8 mouse cellular contexts compared by ENCODE assay signal in the genomic region with DNA sequence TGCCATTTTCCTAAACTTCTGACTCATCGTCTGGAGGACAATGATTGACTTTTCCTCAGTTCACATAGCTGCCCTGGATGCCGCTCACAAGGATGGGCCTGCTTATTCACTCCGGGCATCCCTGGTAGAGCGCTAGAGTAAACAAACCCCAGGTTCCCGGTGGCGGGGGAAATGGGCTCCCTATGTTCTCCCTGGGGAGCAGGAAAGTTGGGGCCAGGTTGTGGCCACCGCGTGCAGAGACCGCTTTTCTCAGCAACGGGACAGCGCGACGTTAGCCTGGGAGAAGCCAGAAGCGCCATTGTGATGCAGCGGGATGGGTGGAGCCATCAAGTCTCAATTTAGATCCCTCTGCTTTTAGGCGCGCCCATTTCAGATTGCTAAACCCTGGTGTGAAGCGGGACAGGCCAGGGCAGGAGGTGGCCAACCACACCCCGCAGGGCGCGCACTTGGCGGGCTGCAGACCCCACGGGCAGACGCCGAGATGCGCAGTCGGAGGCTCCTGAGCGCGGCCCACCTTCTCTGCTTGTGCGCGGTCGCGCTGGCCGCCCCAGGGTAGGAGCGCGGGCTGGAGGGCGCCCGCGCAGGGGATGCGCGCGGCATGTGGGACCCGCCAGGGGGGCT. TPM values are rescaled to one million over a fixed set of nuclear protein-coding genes. Genes with fewer than 3 reads are reported as not detected.
DNase-seq lines count a peak whose midpoint lies in the region; ATAC-seq and TF ChIP-seq lines count a peak whose summit lies in the region.

A gene (plus strand): TSS at position 146 of the 621 bp plus-strand sequence.

- TF ChIP-seq EP300 in heart, adult 2 months (IDR thresholded peaks at IDR 0.05; ENCODE audit: insufficient read depth, low read depth, low read length) = no peak
- no peak for TF ChIP-seq EP300 in lung, postnatal 0 days (IDR thresholded peaks at IDR 0.05)

- H3K4me1 ChIP-seq in heart, adult 2 months (ENCODE audit: control insufficient read depth, insufficient read depth, low read length) = 0 out of 2 replicates have a peak, but pooled peaks cover 2% of the 10 kb centered on the region
- 0 out of 2 replicates have a peak, but pooled peaks cover 9% of the 10 kb centered on the region for H3K4me1 ChIP-seq in kidney, embryonic 16.5 days (ENCODE audit: insufficient read depth, low read length)
- no peaks in the 10 kb centered on the region; the same call in 1 of the 2 replicates for H3K4me1 ChIP-seq in lung, postnatal 0 days (ENCODE audit: insufficient read depth, low read depth, low read length)

- no peak for TF ChIP-seq CTCF in heart, adult 2 months (IDR thresholded peaks at IDR 0.05)
- no peak for TF ChIP-seq CTCF in lung, postnatal 0 days (IDR thresholded peaks at IDR 0.05)

- peak within 1 kb of the TSS; percentile 63 for H3K9ac ChIP-seq in heart, adult 2 months (ENCODE audit: low read depth, low read length)
- peak within 1 kb of the TSS; percentile 66 for H3K9ac ChIP-seq in kidney, embryonic 16.5 days (replicated peaks; ENCODE audit: low read length)
- H3K9ac ChIP-seq in lung, postnatal 0 days (replicated peaks; ENCODE audit: low read depth) = peak within 1 kb of the TSS; percentile 27

- no peaks in the 10 kb centered on the region for H3K36me3 ChIP-seq in heart, adult 2 months (ENCODE audit: control insufficient read depth, insufficient read depth, low read length)
- H3K36me3 ChIP-seq in kidney, embryonic 16.5 days (ENCODE audit: insufficient read depth, low read length) = no peaks in the 10 kb centered on the region
- no peaks in the 10 kb centered on the region for H3K36me3 ChIP-seq in lung, postnatal 0 days (ENCODE audit: insufficient read depth, low read length)

- intact Hi-C loops in heart, adult 2 months (cut with DNase I) = no loop called here

- H3K27ac ChIP-seq in heart, adult 2 months = no peak within 1 kb of the TSS; the same call in 1 of the 2 replicates
- H3K27ac ChIP-seq in kidney, embryonic 16.5 days (ENCODE audit: low read length) = no peak within 1 kb of the TSS
- H3K27ac ChIP-seq in lung, postnatal 0 days (ENCODE audit: low read length) = no peak within 1 kb of the TSS

- H3K9me3 ChIP-seq in kidney, embryonic 16.5 days (ENCODE audit: low read length) = no peaks in the 10 kb centered on the region
- H3K9me3 ChIP-seq in lung, postnatal 0 days (ENCODE audit: low read length) = no peaks in the 10 kb centered on the region

- peak; percentile 78 for ATAC-seq in kidney, embryonic 16.5 days (ENCODE audit: low FRiP score, low TSS enrichment)
- ATAC-seq in lung, postnatal 0 days = peak; percentile 72

- H3K4me3 ChIP-seq in heart, adult 2 months = peak within 1 kb of the TSS; percentile 51
- peak within 1 kb of the TSS; percentile 65 for H3K4me3 ChIP-seq in kidney, embryonic 16.5 days (ENCODE audit: low read length)
- H3K4me3 ChIP-seq in lung, postnatal 0 days (ENCODE audit: low read depth, low read length) = peak within 1 kb of the TSS; percentile 51

- H3K27me3 ChIP-seq in heart, adult 2 months (ENCODE audit: control insufficient read depth, insufficient read depth, low read length) = no peaks in the 10 kb centered on the region
- H3K27me3 ChIP-seq in kidney, embryonic 16.5 days (ENCODE audit: insufficient read depth, low read length) = peaks cover 6% of the 10 kb centered on the region; the same call in 1 of the 2 replicates
- no peaks in the 10 kb centered on the region; the same call in 1 of the 2 replicates for H3K27me3 ChIP-seq in lung, postnatal 0 days (replicated peaks; ENCODE audit: insufficient read depth, low read length)

- peak within 1 kb of the TSS; percentile 92 for H3K4me2 ChIP-seq in kidney, embryonic 16.5 days (replicated peaks; ENCODE audit: low read depth, low read length)
- H3K4me2 ChIP-seq in lung, postnatal 0 days (replicated peaks; ENCODE audit: low read depth, low read length) = peak within 1 kb of the TSS; percentile 81

- H3K79me2 ChIP-seq in heart, adult 2 months (replicated peaks; ENCODE audit: control insufficient read depth, insufficient read depth, low read length) = no peaks in the 10 kb centered on the region

- TF ChIP-seq POLR2A in heart, adult 2 months (IDR thresholded peaks at IDR 0.05; ENCODE audit: insufficient read depth, low read depth, low read length) = no peak

- WGBS in heart, adult 2 months = under 1% methylated on average over 43 of the region's 43 CpGs
- under 1% methylated on average over 43 of the region's 43 CpGs for WGBS in kidney, embryonic 16.5 days
- under 1% methylated on average over 43 of the region's 43 CpGs for WGBS in lung, postnatal 0 days

- DNase-seq in thymus, postnatal 14 days = peak; percentile 4
- DNase-seq in thymus, adult 18-20 months = no peak
- DNase-seq in embryo, embryonic 11 days = peak; percentile 77
- DNase-seq in heart, adult 2 months = peak; percentile 55 to 59
- DNase-seq in lung, postnatal 0 days (ENCODE audit: low spot score) = peak; percentile 65
- peak; percentile 29 for DNase-seq in ovary, postnatal 36 days (ENCODE audit: low spot score)
- no peak for DNase-seq in B cell, adult 2 months

RNA-seq across cellular contexts. Expression of the gene that starts here (rescaled TPM):
- under 1 TPM; 0.77 to 0.89 TPM for total RNA-seq in heart, adult 2 months (2021)
- polyA plus RNA-seq in heart, adult 2 months (2012; rRNA removed) = 0.88 and 1.3 TPM in 2 replicates
- polyA plus RNA-seq in kidney, embryonic 16.5 days (2015; fragmentation: Nextera tagmentation; extraction: Ambion mirVana) = 6.1 and 6.9 TPM in 2 replicates
- 2.7 TPM in 2 replicates for polyA plus RNA-seq in lung, postnatal 0 days (2015; fragmentation: Nextera tagmentation; extraction: Ambion mirVana)

Comparison
In these comparisons a context has a peak if more than half of its experiments do, and no peak if none do; other contexts are left out.
1. DNase-seq: peak in thymus, postnatal 14 days (single experiment), embryo, embryonic 11 days (single experiment), heart, adult 2 months (2 of 2), lung, postnatal 0 days (single experiment) and ovary, postnatal 36 days (single experiment); none in thymus, adult 18-20 months (0 of 2) and B cell, adult 2 months (0 of 2).
2. Peak in every context shown above with its lines, with median percentiles within 50 percentile points of each other: H3K4me3 ChIP-seq and H3K9ac ChIP-seq.